Mouse (Mus musculus) common myeloid progenitor, adult 5-6 weeks (primary cell): Measurements from ENCODE around the gene Med12l. TPM values are rescaled to one million over a fixed set of nuclear protein-coding genes. Genes with fewer than 3 reads are reported as not detected.
"Not testable (repeated sequence)": the region's sequence is repeated elsewhere in the genome, so short reads cannot be mapped to it uniquely, and the experiment has no call there.

Experiments used
- ATAC-seq: replicated peaks from 2 replicates; pipeline ENCODE4 v1.8.0; 2016; ENCODE audit warnings: low read depth, mild to moderate bottlenecking, moderate TSS enrichment, inconsistent platforms; ENCODE audit not compliant: poor library complexity, severe bottlenecking
- total RNA-seq: library from RNA; stranded (forward); fragments of 200-1000, 187-1606 nt; gene quantifications from 2 replicates; pipeline ENCODE4 v1.2.3, GENCODE M21; 2017

Gene Med12l
- total RNA-seq, 1 experiment from 2014 or later, result 12.6 TPM

DNA sequence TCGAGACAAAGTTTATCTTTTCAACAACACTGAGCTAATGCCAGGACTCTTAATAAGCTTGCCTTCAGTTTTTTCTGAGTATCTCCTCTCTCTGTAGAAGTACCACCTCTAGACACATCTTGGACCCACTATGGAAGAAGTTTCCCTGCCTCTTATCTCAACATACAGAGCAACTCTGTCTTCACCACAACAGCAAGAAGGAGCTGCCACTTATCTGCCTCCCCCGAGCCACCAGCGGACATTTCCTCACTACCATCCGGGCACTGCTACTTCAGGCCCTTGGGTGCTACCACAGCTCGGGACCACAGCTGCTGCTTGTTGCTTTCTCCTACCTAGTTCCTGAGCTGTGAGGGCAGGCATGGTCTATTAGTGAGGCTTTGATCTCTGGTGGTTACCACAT is 127.6 kb downstream of the Med12l start:
- ATAC-seq, result peak; percentile 87

DNA sequence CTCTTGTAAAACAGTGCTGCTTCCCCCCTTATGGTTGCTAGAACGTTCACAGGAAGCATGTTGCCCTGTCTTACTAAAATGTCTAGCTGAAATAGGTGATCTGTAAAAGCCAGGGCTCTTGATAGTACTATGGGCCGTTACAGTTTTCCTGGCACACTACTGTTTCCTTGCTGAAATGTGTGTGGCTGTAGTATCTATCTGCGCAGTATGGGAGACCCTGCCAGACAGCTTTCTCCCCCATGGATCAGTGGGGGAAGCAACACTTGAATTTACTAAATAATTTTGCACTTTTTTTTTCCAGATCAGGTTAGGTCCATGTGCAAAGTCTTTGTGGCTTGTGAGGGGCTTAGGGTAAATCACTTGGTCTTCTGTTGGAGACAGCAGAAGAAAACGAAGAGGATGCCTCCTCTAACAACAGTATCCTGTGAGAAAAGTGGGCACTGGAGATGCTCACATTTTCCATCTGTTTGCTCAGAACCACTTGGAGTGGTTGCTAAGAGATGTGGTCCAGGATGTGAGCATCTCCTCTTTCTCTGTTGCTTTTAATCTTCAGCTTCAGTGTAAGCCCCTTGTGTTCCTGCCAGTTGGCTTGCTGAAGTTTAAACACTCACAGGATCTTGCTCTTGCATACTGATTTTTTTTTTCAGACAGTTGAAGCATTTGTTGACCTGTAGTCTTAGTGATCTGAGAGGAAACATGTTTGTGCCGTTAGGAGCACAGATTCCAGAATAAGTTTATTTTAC is 130.5 kb downstream of the Med12l start:
- no peak for ATAC-seq

DNA sequence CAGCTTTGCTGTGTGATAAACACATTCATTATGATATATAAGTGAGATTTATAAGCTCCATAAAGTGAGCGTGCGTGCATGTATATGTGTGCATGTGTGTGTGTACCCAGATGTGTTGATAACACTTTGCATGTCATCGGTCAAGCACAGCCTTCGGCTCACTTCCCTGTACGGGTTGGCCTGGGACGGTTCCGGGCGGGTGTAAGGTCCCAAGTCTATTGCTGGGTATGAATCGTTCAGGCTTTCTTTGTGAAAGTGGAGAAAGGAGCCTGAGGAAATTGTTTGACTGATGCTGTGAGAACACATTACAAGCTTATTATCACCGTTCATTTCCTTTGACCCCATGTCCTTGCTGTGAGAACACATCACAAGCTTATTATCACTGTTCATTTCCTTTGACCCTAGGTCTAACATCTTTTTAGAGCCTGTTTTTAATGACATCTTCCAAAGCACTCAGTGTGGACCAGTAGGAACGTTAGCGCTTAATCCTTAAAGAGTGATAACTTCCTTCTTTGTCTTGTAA is 133.4 kb downstream of the Med12l start:
- ATAC-seq, result no peak

DNA sequence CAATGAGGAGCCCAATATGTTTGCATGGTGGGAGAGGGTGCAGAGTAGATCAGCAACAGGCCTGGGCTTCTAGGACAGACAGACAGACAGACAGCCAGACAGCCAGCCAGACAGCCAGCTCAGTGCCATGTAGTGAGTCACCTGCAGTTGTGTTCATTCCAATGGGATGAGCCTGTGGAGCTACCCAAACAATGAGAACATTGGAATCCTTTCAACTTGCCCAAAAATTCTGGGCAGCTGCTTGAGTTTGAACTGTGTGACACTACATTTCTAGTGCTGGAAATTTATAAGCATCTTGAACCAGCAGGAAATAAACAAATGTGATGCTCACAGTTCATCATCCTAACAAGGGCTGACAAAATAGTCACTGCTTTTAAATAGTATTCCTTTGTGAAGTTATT is 134.0 kb downstream of the Med12l start:
- no peak for ATAC-seq

DNA sequence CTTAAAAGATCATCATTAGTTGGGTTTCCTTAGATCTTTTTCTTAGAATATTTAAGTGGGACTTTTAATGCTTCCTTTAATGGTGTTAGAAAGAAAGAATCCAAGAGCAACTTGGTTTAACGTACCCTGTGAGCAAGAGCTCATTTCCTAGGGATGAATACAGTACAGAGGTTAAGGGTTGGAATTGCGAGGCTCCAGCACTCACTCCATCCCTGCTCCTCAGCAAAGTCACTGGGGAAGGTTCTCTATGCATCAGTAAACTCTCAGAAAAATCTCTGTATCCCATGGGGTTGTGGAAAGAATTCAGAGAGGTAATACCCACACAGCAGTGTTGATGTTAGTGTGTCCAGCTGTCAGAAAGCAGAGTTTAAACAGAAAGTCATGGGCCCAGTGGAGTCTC is 134.5 kb downstream of the Med12l start:
- no peak for ATAC-seq

DNA sequence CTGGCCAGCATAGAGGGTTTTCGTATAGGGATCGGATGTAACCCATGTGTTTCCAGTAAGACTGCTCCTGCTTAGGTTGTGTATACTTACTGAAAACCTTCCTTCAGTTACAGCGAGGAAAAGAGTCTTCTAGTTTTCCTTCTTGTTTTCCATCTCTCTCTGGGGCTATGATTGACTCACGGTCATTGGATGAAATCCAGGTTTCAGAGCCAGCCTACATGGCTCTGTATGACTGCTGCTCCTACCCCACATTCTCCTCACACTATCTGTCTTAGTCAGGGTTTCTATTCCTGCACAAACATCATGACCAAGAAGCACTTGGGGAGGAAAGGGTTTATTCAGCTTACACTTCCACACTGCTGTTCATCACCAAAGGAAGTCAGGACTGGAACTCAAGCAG is 135.3 kb downstream of the Med12l start:
- not testable (repeated sequence) for ATAC-seq

DNA sequence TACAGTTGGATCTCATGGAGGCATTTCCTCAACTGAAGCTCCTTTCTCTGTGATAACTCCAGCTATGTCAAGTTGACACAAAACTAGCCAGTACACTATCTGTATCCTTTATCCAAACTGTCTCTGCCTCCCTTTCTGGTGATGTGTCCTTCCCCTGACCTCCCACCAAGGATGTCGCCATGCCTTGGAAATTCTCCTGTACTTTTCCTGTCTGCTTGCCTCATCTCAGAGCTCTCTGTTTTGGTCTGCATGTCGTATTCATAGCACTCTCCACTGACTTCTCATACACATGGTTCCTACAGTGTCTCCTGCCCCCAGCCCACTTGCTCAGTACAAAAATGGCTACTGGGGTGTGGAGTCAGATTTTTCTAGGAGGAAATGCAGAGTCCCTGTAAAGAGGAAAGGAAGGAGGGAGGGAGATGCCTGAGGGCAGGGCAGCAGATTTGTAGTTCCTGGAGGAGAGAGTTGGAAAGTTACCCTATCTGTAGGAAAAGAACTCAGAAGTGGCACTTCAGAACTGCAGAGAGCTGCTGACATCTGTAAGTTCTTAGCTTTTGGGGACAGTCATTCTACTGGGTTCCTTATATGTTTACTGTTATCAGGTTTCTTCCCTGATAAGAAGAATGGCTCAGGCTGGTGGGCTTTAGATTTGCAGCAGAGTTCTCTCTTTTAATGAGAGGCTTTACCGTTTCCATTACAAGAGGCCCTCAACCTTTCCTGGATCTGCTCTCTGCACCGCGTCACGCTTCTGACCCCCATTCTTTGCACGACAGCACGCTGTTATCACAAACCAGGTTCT is 136.1 kb downstream of the Med12l start:
- ATAC-seq, result 0 out of 2 replicates have a peak, but pooled peaks have one; percentile 29

DNA sequence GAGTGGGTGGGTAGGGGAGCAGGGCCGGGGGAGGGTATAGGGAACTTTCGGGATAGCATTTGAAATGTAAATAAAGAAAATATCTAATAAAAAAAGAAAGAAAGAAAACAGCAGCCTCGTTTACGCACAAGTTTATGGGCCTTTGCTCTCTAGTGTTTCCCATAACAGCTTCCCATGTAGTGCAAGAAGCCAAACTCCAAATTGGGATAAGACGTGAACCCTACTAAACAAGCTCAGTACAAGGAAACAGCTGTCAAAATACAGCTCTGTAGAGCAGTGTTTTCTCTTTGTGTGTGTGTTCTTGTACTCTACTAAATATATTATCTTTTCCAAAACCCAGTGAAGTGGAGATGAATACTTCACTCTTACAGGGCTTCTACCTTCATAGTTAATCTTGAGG is 139.6 kb downstream of the Med12l start:
- ATAC-seq, result no peak

DNA sequence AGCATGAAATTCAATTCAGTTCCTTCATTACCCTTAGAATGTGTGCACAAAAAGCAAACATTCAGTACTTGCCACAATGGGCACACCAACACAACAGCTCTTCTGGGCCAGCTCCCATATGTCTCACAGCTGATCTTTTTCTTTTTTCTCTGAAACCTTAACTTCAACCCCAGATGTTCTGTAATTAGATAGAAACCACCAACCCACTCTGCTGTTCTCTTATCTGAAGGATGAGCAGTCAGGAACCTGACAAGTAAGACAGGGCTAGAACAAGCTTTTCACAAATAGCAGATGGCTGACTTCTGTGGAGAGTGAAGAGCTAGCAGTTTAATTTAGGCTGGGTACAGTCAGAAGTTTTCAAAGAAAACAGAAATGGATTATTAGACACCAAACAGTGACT is 144.0 kb downstream of the Med12l start:
- ATAC-seq, result no peak

DNA sequence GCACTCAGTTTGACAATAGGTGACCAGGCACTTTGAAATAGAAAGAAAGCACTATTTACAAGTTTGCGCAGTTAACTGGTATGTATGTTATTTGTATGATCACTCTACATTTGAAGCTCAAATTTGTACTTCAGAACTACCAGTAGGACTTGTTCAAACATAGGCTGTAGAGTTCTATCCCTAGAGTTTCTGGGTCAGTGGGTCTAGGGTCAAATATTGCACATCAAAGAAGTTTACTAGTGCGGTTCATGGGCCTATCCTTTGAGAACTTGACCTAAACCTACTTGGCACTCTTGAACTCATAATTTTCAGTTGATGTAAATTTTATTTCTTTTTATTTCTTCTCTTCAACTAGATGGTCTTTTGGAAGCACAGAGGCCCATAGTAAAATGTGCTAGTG is 145.0 kb downstream of the Med12l start:
- ATAC-seq, result no peak

DNA sequence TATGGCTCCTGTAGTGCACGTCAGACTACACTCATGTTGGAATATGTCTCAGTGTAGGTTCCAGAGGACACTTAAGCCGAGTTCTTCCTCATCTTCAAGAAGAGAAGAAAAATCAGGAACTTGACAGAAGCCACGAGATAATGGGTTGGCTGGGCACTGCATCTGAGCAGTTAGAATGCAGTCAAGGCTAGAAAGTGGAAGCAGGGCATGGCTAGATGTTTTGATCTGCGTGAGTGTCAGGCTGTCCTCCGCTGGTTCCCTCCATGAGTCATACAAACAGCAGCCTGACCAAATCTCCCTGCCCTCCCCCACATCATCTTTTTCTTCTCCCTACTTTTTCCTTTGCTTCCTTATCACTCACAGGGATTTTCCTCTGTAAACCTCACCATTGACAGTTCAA is 147.8 kb downstream of the Med12l start, which contains the start of gene P2ry14:
Gene P2ry14, minus strand, starts transcription at position 195 of the 400 bp plus-strand sequence.
- peak; percentile 77 for ATAC-seq

DNA sequence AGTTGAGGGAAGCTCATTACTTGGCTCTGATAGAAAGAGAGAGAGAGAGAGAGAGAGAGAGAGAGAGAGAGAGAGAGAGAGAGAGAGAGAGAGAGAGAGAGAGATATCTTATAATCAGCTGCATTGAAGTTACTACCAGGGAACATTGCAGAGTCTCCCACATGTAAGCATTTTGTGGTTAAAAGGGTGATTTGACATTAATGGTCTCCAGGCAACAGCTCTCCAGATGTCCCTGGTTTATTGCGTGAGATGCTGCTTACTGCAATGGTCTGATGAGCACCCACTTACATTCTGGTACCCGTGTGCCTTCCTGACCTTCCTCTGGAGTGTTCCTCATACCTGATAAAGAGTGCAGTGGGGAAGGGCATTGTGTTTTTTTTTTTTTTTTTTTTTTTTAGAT is 149.3 kb downstream of the Med12l start:
- peak; percentile 48 for ATAC-seq

DNA sequence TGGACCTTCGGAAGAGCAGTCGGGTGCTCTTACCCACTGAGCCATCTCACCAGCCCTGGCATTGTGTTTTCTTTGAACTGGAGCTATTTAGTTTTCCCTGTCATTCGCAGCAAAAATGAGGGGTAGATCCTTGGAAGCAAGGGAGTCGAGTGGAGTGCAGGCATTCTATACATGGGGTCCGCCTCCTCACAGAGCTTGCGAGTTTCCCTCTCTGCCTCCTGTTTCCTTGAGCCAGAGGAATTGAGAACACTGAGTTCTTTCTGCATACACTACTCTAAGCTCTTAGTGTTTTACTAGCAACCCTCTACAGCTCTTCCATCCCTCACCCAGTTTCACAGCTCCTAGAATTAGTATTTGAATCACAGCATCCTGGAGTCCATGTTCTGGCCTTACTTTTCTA is 149.8 kb downstream of the Med12l start:
- ATAC-seq, result no peak

DNA sequence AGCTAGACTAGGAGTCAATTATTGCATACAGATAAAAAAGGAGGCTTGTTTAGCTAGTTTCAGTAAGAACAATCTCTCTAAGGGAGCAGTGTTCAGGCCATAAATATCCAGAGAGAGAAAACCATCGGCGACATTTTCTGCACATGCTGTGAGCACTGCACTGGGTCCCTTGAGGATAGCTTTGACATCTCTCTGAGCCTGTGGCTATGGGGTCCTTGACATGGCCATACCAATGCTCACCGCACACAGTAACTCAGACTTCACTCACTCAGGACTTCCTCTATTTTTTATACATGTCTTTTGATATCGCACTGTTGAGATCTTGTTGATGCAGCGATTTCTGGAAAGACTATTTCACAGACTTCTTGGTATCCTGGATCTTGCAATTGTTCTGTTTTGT is 151.4 kb downstream of the Med12l start:
- peak; percentile 47 for ATAC-seq

DNA sequence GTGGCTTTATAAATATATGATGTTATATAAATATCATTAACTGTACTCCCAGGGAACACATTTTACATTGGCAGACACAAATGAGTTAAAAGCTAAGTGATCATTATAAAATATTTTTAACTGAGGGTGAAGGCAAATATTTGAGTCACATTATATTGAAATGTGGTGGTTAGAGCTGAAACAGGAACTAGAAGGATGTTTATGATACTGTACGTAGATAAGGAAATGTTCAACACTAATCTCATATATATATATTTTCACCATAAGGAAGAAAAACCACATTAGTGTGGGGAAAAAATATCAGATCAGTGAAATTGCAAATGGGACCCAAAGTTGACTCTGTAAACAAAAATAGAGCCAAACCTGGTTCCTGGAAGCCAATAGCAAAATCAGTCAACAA is 154.8 kb downstream of the Med12l start:
- ATAC-seq, result no peak

DNA sequence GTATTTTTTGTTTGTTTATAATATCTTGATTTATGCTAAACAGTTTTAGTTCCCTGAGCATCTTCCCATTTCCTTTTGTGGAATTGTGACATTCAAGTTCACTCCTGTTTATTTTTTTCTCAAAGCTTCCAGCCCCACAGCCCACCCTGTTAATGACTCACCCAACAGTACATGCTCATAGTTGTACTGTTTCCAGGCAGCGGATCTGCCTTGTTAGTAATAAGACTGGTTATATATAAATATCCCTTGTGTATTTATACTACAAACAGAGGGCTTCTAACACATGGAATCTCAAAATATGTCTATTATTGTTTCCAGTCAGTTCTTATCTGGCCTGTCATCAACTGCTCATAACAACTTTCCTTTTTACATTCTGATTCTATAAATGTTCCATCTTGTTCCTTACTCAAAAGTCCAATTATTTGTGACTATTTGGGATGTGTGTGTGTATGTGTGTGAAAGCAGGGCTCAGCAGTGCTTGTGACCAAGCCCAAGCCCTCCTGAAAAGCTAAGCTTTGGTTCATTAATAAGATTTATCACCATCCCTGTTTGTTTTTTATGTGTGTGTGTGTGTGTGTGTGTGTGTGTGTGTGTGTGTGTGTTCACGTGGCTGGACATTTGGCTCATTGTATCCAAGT is 161.9 kb downstream of the Med12l start:
- ATAC-seq, result no peak

DNA sequence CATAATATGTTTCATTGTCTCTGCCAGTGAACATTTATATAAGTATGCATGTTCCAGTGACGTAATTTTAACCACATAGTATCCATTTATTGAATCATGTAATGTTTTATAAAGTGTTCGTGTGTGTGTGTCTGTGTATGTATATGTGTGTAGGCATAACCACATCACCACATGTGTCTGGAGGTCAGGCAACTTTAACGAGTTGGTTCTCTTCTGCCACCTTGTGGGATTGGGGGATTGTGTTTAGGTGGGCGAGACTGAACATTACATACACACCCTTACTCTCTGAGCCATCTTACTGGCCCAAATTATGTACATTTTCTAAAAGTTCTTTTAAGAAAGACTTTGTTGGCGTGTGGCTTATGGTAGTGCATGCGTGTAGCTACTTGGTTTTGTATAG is 162.9 kb downstream of the Med12l start:
- ATAC-seq, result peak; percentile 70

DNA sequence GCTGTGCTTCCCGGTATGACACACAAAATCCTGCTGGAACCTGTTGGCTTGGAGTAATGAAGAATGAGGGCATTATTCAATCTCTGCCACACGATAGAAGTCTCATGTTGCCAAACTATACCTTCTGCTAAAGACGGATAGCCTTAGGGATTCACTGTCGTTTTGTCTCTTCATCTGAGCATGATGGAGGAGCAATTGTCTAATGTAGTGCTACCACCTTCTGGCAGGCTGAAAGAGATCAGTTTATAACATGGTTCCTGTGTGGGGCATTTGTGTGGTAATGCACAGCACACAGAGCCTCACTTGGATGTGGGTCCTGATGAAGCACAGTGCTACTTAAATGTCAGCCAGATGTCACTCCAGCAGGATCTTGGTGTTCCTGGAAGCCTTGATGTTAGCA is 163.6 kb downstream of the Med12l start:
- ATAC-seq, result no peak

DNA sequence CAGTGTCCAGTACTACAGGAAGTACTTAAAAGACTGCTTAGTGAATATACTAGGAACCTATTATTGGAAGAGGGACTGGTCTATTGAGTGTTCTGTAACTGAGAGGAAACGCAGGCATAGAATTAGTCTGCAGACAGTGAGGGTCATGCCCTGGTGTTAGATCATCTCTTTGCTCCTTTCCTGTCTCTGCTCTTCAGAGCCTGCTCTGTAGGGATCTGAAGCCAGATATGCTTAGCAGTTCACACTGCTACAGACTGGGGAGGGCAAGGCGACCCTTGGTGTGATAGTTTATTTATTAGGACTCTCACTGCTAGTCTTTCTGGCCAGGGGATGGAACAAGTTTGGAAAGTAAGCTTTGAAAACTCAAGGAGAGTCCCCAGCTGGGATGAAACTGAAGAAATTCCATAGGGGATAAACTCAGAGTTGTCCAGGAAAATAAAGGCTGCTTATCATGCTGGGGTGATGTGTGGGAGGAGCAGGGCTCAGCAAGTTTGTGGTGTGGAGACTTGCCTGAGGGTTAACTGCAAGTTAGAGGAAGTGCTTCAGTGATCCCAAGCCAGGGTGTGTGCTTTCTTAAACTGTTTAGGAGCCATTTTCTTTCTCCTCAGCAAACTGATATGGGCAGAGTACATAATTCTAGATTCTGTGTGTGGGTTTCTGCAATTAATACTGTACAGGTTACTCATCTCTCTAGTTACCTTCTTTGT is 164.4 kb downstream of the Med12l start:
- peak; percentile 75 for ATAC-seq
